Mouse (Mus musculus) hindbrain, embryonic 11.5 days (tissue): ENCODE measurements around the gene Ddx31. TPM values are rescaled to one million over a fixed set of nuclear protein-coding genes. Genes with fewer than 3 reads are reported as not detected.

Source experiments
- ATAC-seq: fragments of 200-750 bp; cut with Nextera tagmentation; 2 replicates; pipeline ENCODE4 v1.8.0; 2017; ENCODE audit warnings: mild to moderate bottlenecking, moderate TSS enrichment, moderate library complexity; ENCODE audit not compliant: low FRiP score
- DNase-seq: peaks from one replicate; pipeline ENCODE4 v3.0.0-alpha.2; 2015; ENCODE audit warnings: low spot score
- H3K27ac ChIP-seq: fragments of 300-500 bp; sonication (generic); 2 replicates; pipeline ENCODE4 v1.5.1; 2014; ENCODE audit warnings: mild to moderate bottlenecking, low read depth, low read length
- H3K27me3 ChIP-seq: fragments of 300-500 bp; sonication (generic); 2 replicates; pipeline ENCODE4 v1.6.1; 2014; ENCODE audit warnings: mild to moderate bottlenecking, low read length, moderate library complexity, mixed read lengths; ENCODE audit not compliant: control insufficient read depth, insufficient read depth
- H3K36me3 ChIP-seq: fragments of 300-500 bp; sonication (generic); 2 replicates; pipeline ENCODE4 v1.6.1; 2014; ENCODE audit warnings: mild to moderate bottlenecking, low read length, moderate library complexity, mixed read lengths; ENCODE audit not compliant: control insufficient read depth, insufficient read depth
- H3K4me1 ChIP-seq: fragments of 300-500 bp; sonication (generic); replicated peaks from 2 replicates; pipeline ENCODE4 v1.6.1; 2014; ENCODE audit warnings: low read length, mixed read lengths; ENCODE audit not compliant: control insufficient read depth, insufficient read depth
- H3K4me2 ChIP-seq: fragments of 300-500 bp; sonication (generic); replicated peaks from 2 replicates; pipeline ENCODE4 v1.6.1; 2014; ENCODE audit warnings: mild to moderate bottlenecking, low read depth, low read length
- H3K4me3 ChIP-seq: fragments of 300-500 bp; sonication (generic); 2 replicates; pipeline ENCODE4 v1.5.1; 2014; ENCODE audit warnings: low read depth, low read length
- H3K9ac ChIP-seq: fragments of 300-500 bp; sonication (generic); 2 replicates; pipeline ENCODE4 v1.6.1; 2014; ENCODE audit warnings: low read depth, low read length
- H3K9me3 ChIP-seq: fragments of 300-500 bp; sonication (generic); 2 replicates; pipeline ENCODE4 v1.6.1; 2016; ENCODE audit warnings: low read length; ENCODE audit not compliant: control insufficient read depth
- WGBS: fragments of 180-500 bp; shearing (Covaris S2); extraction: QIAGEN DNeasy Blood & Tissue Kit; methylation state at CpG from one replicate; pipeline ENCODE4 v1.1.7; 2014; 5-methylcytosine and 5-hydroxymethylcytosine counted together
- polyA plus RNA-seq: library from polyadenylated mRNA; unstranded; fragments of >200 nt; fragmentation: Nextera tagmentation; extraction: Ambion mirVana; gene quantifications from 2 replicates; pipeline ENCODE4 v1.2.1, GENCODE M21; 2014

Gene Ddx31
- polyA plus RNA-seq, 1 experiment from 2014 or later = 18.5 TPM

DNA sequence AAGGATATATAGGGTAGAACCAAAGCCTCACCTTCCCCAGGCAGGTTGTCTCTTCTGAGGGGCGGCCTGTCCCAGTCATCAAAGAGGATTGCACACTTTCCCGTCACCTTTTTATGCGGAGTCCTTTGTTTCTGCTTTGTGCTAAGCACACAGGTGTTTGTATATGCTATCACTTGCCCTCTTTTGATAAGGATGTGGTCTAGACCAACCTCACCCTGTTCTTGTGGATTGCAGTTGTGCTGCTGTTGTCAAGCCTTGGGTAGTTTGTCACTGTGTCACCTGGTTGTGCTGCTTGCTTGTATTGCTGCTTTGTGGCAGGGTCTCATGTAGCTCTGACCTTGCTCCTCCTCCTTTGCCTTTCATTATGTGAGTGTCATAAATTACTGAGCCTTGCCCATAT, 12.4 kb downstream of the Ddx31 start:
- no peak overlapping the region for H3K4me3 ChIP-seq
- 98% methylated on average over 3 of the region's 3 CpGs for WGBS

DNA sequence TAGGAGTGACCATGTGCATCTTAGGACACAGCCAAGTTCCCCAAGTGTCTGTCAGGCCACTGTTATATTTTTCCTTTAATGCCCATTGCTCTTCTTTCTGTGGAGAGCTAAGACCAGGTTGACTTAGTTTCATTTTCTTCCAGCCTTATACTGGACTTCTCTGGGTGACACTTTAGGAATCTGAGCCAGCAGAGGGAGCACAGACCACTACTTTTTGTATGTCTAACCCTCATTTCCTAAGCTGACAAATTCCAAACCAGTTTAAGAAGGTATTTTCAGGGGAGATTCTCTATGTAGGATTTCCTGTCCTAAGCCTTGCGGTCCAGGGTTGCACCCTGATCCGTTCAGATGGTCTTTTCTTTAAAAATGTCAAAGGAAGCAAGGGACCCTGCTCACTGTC, 15.6 kb downstream of the Ddx31 start:
- no peak overlapping the region for H3K9ac ChIP-seq
- WGBS = 95% methylated on average over 2 of the region's 2 CpGs
- H3K4me3 ChIP-seq = no peak overlapping the region
- no peaks in the 10 kb centered on the region for H3K9me3 ChIP-seq
- H3K4me2 ChIP-seq = no peak overlapping the region
- no peaks in the 10 kb centered on the region for H3K4me1 ChIP-seq
- no peak for ATAC-seq
- peaks cover 4% of the 10 kb centered on the region; the same call in 1 of the 2 replicates for H3K36me3 ChIP-seq
- no peaks in the 10 kb centered on the region for H3K27me3 ChIP-seq
- no peak overlapping the region for H3K27ac ChIP-seq
- DNase-seq = no peak

More for the DNA sequence above, 12.4 kb downstream of the Ddx31 start:
- H3K9me3 ChIP-seq = no peaks in the 10 kb centered on the region
- no peaks in the 10 kb centered on the region for H3K27me3 ChIP-seq
- no peaks in the 10 kb centered on the region for H3K4me1 ChIP-seq
- 0 out of 2 replicates have a peak, but pooled peaks cover 2% of the 10 kb centered on the region for H3K36me3 ChIP-seq
- no peak for ATAC-seq
- no peak overlapping the region for H3K9ac ChIP-seq
- H3K4me2 ChIP-seq = no peak overlapping the region
- H3K27ac ChIP-seq = no peak overlapping the region
- DNase-seq = no peak

GRCm38 (mm10) chr2:28859303-28859702, 19.1 kb downstream of the Ddx31 start:
- Histone ChIP-seq H3K9ac (no peak overlapping the region), H3K4me2 (no peak overlapping the region), H3K27ac (no peak overlapping the region), H3K4me1 (no peaks in the 10 kb centered on the region), H3K4me3 (no peak overlapping the region), H3K27me3 (no peaks in the 10 kb centered on the region), H3K9me3 (no peaks in the 10 kb centered on the region), H3K36me3 (peaks cover 8% of the 10 kb centered on the region; the same call in 1 of the 2 replicates)
- WGBS = 95% methylated on average over 4 of the region's 4 CpGs
- ATAC-seq (no peak), DNase-seq (no peak)

DNA sequence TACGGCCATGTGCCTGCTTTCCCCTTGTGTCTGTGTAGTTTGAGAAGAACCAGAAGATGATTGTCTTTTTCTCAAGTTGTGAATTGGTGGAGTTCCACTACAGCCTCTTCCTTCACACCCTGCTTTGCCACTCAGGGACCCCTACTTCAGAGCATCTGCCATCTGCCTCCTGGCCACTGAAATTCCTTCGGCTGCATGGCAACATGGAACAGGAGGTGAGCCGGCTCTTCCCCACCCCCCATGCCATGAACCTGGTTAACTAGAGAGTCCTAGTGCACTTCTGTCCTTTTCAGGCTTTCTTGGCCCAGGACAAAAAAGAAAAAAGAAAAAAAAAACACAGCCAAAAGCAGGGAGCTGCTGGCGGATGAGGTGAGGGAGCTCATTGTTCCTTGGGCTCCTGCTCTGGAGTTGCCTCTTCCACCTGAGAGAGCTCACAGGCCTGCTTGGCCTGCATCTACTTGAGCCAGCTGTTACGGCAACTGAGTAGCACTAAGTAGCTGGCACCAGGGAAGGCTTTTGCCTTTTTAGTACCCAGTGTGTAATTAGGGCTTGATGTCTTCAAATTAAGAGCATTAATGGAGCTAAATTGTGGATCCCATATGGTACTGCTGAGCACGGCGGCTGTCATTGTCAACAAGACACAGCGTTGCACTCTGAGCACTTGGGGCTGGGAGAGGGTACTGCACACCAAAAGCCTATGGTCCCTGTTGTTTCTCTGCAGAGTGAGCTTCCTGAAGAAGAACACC, 20.6 kb downstream of the Ddx31 start:
- Histone ChIP-seq H3K27me3 (no peaks in the 10 kb centered on the region), H3K4me1 (no peaks in the 10 kb centered on the region), H3K4me3 (no peak overlapping the region), H3K4me2 (no peak overlapping the region), H3K27ac (no peak overlapping the region), H3K9ac (no peak overlapping the region), H3K9me3 (no peaks in the 10 kb centered on the region), H3K36me3 (peaks cover 8% of the 10 kb centered on the region; the same call in 1 of the 2 replicates)
- DNase-seq = no peak
- 92% methylated on average over 8 of the region's 8 CpGs for WGBS
- ATAC-seq = no peak

DNA sequence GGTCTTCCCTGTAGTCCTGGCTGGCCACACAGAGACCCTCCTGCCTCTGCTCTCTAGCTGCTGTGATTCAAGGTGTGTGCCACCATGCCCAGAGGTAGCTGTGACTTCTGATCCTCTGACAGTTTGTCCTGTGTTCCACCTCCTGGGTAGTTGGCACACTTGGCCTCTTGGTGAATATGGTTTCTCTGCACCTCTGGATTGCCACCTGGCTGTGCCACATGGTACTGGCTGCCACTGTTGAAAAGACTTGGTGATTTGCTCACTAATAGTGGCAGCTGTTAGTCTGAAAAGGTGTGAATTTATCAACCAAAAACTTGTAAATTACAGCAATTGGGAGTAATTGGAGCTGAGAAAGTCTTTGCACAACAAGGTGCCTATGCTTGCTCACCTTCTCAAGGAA, 23.7 kb downstream of the Ddx31 start:
- Histone ChIP-seq H3K4me1 (no peaks in the 10 kb centered on the region), H3K4me3 (no peak overlapping the region), H3K36me3 (peaks cover 8% of the 10 kb centered on the region; the same call in 1 of the 2 replicates), H3K9me3 (no peaks in the 10 kb centered on the region), H3K9ac (no peak overlapping the region), H3K27ac (no peak overlapping the region), H3K4me2 (no peak overlapping the region), H3K27me3 (no peaks in the 10 kb centered on the region)
- no peak for ATAC-seq
- no peak for DNase-seq

DNA sequence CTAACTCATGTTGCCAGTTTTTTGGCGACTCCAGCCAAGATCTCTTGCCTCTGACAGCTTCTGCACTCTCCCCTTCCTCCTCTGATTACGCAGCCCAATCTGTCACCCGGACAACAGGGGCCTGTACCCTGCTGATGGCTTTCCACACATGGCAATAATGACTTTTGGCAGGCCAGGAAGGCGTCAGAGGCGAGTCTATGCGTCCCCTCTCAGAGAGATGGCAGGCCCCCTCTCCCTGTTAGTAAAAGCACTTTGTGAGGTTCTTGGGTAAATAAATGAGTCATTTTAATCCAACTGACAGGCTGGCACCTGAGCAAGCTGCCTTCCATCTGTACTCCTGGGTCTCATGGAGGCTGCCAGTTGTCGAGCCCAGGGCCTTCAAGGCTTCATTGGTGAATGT, 27.3 kb downstream of the Ddx31 start:
- no peaks in the 10 kb centered on the region for H3K36me3 ChIP-seq

DNA sequence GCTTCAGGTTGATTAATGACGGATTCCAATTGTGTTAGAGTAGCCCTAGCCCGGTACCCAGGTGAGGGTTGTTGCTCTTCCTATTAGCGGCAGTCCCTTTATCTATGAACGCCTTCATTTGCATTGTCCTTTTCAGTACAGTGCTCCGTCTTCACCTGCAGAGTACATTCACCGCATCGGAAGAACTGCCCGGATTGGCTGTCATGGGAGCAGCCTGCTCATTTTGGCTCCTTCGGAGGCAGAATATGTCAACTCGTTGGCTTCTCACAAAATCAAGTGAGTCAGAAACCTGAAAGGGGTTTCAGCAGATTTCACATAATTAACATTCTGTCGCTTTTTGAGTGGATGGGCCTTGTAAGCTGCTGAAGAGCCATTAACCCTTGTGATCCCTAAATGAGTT, 35.3 kb downstream of the Ddx31 start:
- H3K27me3 ChIP-seq = no peaks in the 10 kb centered on the region
- no peak overlapping the region for H3K9ac ChIP-seq
- WGBS = 94% methylated on average over 11 of the region's 11 CpGs
- no peaks in the 10 kb centered on the region for H3K4me1 ChIP-seq
- no peak overlapping the region for H3K4me2 ChIP-seq
- no peaks in the 10 kb centered on the region for H3K36me3 ChIP-seq
- no peak overlapping the region for H3K4me3 ChIP-seq
- H3K27ac ChIP-seq = no peak overlapping the region
- DNase-seq (no peak), ATAC-seq (no peak)
- H3K9me3 ChIP-seq = no peaks in the 10 kb centered on the region

More for the DNA sequence above, 27.3 kb downstream of the Ddx31 start:
- Histone ChIP-seq H3K9me3 (no peaks in the 10 kb centered on the region), H3K9ac (no peak overlapping the region), H3K4me2 (no peak overlapping the region), H3K4me3 (no peak overlapping the region), H3K27me3 (no peaks in the 10 kb centered on the region), H3K27ac (no peak overlapping the region), H3K4me1 (no peaks in the 10 kb centered on the region)
- 80% methylated on average over 7 of the region's 7 CpGs for WGBS
- no peak for DNase-seq
- no peak for ATAC-seq

DNA sequence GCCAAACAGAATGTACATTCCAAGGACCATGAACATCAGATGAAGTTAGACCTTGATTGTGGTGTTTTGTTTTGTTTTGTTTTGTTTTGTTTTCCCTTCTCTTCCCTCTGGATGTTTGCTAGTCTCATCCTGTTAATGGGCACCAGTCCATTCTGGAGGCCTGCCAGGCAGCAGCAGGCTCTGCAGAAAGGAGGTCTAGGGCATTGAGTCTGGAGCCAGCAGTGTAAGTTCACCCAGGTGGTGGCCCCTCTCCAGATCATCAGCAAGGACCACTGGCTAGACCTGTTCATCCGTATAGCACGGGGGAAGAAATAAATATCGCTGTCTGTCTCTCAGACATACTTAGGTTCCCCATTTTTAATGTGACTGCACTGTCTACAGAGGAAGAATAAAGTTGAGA, 41.1 kb downstream of the Ddx31 start:
- no peak overlapping the region for H3K9ac ChIP-seq
- H3K27me3 ChIP-seq = no peaks in the 10 kb centered on the region
- no peaks in the 10 kb centered on the region for H3K36me3 ChIP-seq
- H3K4me2 ChIP-seq = no peak overlapping the region
- H3K9me3 ChIP-seq = no peaks in the 10 kb centered on the region
- DNase-seq = no peak
- H3K27ac ChIP-seq = no peak overlapping the region
- no peaks in the 10 kb centered on the region for H3K4me1 ChIP-seq
- 94% methylated on average over 3 of the region's 3 CpGs for WGBS
- ATAC-seq = no peak
- no peak overlapping the region for H3K4me3 ChIP-seq

- Histone ChIP-seq H3K27me3 (no peaks in the 10 kb centered on the region), H3K36me3 (0 out of 2 replicates have a peak, but pooled peaks cover under 1% of the 10 kb centered on the region), H3K4me2 (no peak overlapping the region), H3K27ac (no peak overlapping the region), H3K9ac (no peak overlapping the region), H3K9me3 (no peaks in the 10 kb centered on the region), H3K4me1 (no peaks in the 10 kb centered on the region), H3K4me3 (no peak overlapping the region)
- WGBS = 89% methylated on average over 3 of the region's 3 CpGs
- no peak for ATAC-seq
- no peak for DNase-seq
Observed at GRCm38 (mm10) chr2:28882047-28882446, 41.8 kb downstream of the Ddx31 start.
